Mouse (Mus musculus): Measurements from ENCODE around the gene Dlgap3. TPM values are rescaled to one million over a fixed set of nuclear protein-coding genes. Genes with fewer than 3 reads are reported as not detected.

Dlgap3 gene
- total RNA-seq, 2 experiments from 2014 or later: 368 to 379 TPM

GRCm38 (mm10) chr4:127215103-127215502 lies 46.1 kb downstream of the Dlgap3 start:
- DNase-seq (ENCODE audit: low spot score in 2 of 2): no peak

- no peak for DNase-seq (ENCODE audit: low spot score in 2 of 2)
These were observed 46.8 kb downstream of the Dlgap3 start for GRCm38 (mm10) chr4:127215799-127216198.

DNA sequence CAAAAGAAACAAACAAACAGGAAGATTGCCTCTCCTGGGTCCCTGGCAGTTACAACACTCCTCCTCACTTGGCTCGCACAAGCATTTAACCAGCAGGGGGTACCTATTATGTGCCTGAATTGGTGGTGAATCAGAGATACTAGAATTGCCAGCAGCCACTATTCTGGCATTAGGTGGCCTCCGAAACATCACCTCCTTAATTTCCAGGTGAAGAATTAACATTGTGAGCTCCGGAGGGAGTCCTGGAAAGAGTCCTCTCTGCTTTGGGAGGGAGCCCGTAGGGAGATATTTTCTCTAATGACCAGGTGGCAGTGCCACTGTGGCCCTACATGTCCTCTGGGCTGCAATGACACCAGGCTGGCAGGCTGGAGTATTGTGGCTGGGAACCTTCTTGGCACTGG lies 47.2 kb downstream of the Dlgap3 start:
- DNase-seq (ENCODE audit: low spot score in 2 of 2): no peak

- DNase-seq (ENCODE audit: low spot score in 2 of 2): no peak
These were observed 48.0 kb downstream of the Dlgap3 start for GRCm38 (mm10) chr4:127217048-127217447.

DNA sequence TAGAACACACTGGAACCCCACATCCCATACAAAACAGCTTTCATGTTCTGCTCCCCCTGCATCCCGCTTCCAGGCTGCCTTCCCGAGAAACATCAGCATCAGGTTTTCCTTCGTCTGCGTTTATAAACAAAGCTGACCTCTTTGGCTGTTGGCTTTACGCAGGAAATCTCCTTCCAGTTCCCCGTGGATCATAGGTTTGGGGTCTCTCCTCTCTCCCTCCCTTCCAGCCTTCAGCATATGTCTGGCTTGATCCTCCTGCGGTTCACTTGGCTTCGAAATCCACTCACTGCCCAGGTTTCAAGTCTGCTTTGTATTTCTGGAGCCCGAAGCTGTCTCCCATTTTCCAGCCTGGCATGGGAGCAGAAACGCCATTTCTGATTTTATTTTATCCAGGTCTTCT lies 54.3 kb downstream of the Dlgap3 start:
- DNase-seq (ENCODE audit: low spot score in 2 of 2): no peak

DNA sequence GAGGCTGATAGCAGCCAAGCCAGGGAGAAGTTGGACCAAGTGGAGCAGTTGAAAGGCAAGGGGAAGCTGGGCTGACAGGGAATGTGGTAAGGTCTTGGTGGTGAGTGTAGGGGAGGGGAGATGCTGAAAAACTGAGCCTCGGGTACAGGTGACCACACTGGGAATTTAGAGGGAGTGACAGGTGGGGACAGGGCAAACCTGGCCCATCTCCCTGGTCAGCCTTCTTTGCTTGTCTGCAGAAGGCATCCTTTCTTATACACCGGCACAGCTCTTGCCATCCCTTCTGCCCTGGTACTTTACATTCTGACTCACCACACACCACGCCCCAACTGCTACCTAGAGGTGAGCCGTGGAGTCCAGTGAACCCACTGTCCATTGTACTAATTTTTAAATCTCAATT lies 54.8 kb downstream of the Dlgap3 start:
- no peak for DNase-seq (ENCODE audit: low spot score in 2 of 2)

DNA sequence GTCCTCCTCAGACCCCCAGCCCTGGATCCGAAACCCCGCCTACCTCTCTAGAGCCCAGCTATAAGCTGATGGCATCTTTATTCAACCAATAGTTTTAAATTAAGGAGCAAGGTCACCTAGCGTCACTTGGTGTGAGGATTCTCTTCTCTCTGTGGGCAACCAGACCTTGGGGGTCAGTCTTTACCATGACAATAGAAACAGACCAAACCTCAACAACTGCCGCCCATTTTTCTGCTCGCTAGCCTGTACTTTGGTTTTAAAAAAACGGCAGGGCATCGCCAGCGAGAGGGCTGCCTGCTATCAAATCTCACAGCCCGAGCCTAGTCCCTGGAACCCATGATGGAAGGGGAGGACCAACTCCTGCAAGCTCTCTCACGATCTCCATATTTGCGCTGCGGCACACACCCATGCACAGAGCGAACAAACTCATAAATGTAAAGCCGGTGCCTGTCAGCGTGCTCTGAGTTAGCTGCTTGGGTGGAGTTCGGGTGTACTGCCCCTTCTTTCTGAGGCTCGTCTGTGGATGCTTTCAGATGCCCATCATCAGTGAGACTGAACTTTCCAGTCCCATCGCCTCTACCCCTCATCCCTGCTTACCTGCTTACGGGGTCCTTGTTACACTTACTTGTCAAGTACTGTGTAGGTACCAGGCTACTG lies 55.6 kb downstream of the Dlgap3 start:
- DNase-seq (ENCODE audit: low spot score in 2 of 2): no peak

- DNase-seq (ENCODE audit: low spot score in 2 of 2): peak; percentile 48 to 54
These were observed 57.1 kb downstream of the Dlgap3 start for GRCm38 (mm10) chr4:127226067-127226466.

DNA sequence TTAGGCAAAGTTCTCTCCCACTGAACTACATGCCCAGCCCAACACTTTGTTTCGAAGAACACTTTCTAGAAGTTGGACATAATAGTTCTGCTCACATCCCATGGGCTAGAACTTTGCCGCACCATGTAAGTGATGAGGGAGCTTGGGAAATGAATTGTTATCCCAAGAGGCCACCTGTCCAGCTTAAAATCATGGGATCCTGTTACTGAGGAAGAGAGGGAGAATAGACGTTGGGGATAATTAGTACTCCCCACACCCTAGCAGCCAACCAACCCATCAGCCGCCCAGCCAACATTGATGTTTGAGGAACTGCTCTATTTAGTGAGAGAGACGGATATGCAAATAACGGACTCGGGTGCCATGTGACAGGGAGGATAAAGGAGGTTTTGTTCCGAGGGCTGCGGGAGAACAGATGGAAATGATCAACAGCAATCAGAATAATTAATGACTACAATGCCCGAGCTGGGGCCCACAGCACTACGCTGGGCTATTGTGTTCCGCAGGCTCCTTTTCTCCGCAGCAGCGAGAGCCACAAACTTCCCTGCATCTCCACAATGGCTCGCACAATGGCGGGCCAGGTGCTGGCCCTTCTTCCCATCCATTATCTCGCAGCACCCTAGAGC lies 58.2 kb downstream of the Dlgap3 start:
- no peak for DNase-seq (ENCODE audit: low spot score in 2 of 2)

DNA sequence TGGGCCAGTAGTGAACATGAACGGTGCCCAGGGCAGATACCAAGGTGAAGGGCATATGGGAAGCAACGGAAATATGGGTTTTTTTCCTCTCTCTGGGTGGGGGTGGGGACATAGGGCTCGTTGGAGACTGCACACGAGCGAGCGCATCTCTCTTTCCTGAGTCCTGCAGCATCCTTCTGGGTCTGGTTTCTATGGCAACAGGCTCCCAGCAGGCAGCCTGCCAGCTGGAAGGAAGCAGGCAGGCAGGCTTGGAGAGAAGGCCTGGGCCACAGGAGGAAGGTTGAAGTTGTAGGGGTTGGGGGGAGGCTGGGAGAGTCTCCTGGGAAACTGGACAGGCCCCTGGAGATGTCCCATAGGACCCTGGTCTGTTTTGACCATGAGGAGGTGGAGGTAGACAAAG lies 63.0 kb downstream of the Dlgap3 start:
- peak; percentile 76 to 87 for DNase-seq (ENCODE audit: low spot score in 2 of 2)

DNA sequence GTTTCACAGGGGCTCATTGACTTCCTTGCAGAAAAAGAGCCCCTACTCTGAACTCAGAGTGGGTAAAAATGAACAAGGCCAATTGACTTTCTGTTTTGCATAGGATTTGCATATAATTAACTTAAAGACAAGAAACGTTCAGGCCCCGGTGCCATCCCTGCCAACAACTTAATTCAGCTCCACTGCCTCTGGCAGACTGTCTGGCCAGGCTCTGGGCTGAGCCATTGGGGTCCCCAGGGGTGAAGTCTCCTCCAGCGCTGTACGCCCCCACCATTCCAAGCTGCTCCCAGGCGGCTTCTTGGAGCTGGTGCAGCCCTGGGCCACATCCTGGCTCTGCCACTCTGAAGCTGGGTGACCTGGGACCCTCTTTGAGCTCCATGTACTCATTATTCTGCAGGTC lies 63.5 kb downstream of the Dlgap3 start:
- no peak for DNase-seq (ENCODE audit: low spot score in 2 of 2)

DNA sequence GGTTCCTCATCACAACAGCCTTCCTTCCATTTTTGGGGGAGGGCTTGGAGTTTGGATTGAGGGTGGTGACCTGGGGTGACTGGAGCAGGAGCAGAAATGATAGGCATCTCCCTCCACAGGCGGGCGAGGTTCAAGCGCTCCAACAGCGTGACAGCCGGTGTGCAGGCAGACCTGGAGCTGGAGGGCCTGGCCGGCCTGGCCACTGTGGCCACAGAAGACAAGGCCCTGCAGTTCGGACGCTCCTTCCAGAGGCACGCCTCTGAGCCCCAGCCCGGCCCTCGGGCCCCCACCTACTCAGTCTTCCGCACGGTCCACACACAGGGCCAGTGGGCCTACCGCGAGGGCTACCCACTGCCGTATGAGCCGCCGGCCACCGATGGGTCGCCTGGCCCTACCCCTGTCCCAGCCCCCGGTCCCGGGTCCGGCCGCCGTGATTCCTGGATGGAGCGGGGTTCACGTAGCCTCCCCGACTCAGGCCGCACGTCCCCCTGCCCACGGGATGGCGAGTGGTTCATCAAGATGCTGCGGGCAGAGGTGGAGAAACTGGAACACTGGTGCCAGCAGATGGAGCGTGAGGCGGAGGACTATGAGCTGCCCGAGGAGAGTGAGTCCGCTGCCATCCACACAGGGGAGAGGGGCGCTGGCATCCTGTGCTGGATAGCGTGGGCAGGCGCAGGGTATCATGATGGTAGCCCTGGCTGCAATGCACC lies 64.6 kb downstream of the Dlgap3 start:
- peak in 1 of 2 experiments; percentile 47 for DNase-seq (ENCODE audit: low spot score in 2 of 2)

- peak; percentile 77 to 89 for DNase-seq (ENCODE audit: low spot score in 2 of 2)
These were observed 66.9 kb downstream of the Dlgap3 start for GRCm38 (mm10) chr4:127235742-127236487.

- DNase-seq (ENCODE audit: low spot score in 2 of 2): no peak
These were observed 67.6 kb downstream of the Dlgap3 start for GRCm38 (mm10) chr4:127236631-127237030.

GRCm38 (mm10) chr4:127237271-127237670 lies 68.3 kb downstream of the Dlgap3 start:
- no peak for DNase-seq (ENCODE audit: low spot score in 2 of 2)

- no peak for DNase-seq (ENCODE audit: low spot score in 2 of 2)
These were observed 73.7 kb downstream of the Dlgap3 start for GRCm38 (mm10) chr4:127242696-127243095.

DNA sequence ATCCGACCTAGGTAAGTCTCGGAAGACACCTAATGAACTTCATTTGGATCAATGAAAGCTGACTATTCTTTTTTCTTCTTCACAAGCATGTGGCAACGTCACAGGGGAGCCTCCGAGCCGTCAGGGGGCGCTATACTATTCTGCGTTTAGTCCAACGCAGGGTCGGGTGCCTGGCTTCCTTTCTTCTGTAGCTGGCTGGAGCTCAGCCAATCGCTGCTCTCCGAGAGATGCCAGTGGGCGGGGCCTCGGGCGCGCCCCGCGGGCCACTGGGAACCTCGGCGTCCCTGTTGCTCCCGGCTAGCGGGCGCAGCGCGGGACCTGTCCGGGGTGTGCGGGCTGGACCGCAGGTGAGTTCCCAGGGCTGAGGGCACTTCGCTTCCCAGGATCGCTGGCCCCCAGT lies 74.5 kb downstream of the Dlgap3 start, which contains the start of gene Smim12:
Gene Smim12 (plus strand): TSS at position 233 of the 400 bp plus-strand sequence.
- peak; percentile 99 to 100 for DNase-seq (ENCODE audit: low spot score in 2 of 2)

- no peak for DNase-seq (ENCODE audit: low spot score in 2 of 2)
These were observed 74.9 kb downstream of the Dlgap3 start for GRCm38 (mm10) chr4:127243953-127244352.

DNA sequence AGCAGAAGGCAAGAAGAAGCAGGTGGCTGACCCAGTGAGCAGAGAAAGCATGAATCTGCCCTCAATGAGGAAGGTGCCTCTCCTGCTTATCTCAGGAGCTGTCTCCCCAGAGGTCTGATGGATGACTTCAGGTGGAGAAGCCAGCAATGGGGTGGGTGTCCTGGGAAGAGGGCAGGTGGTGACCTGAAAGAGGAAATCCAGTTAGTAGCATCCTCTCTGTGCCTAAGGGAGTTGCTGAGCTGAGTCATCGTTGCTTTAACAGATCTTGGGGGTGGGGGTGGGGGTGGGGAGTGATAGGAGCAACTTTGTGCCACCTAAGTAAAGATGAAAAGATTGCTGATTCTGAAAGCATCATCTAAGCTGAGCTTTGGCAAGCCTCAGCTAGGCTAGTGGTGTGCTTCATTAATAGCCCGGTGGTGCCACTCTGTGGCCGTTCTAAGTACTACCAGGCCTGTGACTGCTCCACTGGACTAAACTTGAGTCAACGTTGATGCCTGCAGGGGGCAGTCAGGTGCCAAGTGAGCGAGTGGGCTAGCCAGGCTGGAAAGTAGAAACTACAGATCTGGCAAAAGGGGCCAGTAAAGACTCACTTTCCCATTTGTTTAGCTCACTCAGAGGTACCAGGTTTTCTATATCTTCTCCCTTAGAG lies 80.8 kb downstream of the Dlgap3 start:
- DNase-seq (ENCODE audit: low spot score in 2 of 2): peak; percentile 98

GRCm38 (mm10) chr4:127251963-127252585 lies 83.1 kb downstream of the Dlgap3 start:
- DNase-seq (ENCODE audit: low spot score in 2 of 2): peak; percentile 50 to 75

DNA sequence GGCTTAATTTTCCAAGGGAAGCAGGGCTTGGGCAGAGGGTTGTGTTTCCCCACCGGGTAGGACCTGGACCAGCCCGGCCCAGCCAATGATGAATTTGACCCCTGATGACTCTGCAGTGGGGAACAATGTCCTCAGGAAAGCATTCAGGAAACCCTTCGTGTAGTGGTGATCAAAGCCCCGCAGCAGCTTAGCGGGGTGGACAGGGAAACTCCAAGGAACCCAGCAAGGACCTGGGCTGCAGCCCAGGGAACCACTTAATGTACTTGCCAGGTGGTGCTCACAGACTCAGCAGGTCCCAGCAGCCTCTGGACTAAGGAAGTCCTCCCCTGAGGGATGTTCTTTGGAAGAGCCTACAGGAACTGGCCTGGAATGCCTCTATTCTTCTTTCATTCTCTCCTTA lies 87.7 kb downstream of the Dlgap3 start:
- no peak for DNase-seq (ENCODE audit: low spot score in 2 of 2)

Measured in left cerebral cortex, adult 18-20 months (tissue).